Mouse (Mus musculus): ENCODE data around the gene Tspan5. TPM values are rescaled to one million over a fixed set of nuclear protein-coding genes. Genes with fewer than 3 reads are reported as not detected.

The Tspan5 gene
- total RNA-seq, 2 experiments from 2014 or later, result 201 to 205 TPM

GRCm38 (mm10) chr3:138803444-138804085 lies 61.6 kb downstream of the Tspan5 start:
- DNase-seq (ENCODE audit: extremely low spot score in 1 of 2, low spot score in 1 of 2), result no peak

GRCm38 (mm10) chr3:138804104-138805048 lies 62.4 kb downstream of the Tspan5 start:
- no peak for DNase-seq (ENCODE audit: extremely low spot score in 1 of 2, low spot score in 1 of 2)

GRCm38 (mm10) chr3:138807795-138808194 lies 65.8 kb downstream of the Tspan5 start:
- DNase-seq (ENCODE audit: extremely low spot score in 1 of 2, low spot score in 1 of 2), result no peak

GRCm38 (mm10) chr3:138809509-138809908 lies 67.5 kb downstream of the Tspan5 start:
- DNase-seq (ENCODE audit: extremely low spot score in 1 of 2, low spot score in 1 of 2), result no peak

- no peak for DNase-seq (ENCODE audit: extremely low spot score in 1 of 2, low spot score in 1 of 2)
Measured at GRCm38 (mm10) chr3:138812565-138812964, 70.6 kb downstream of the Tspan5 start.

GRCm38 (mm10) chr3:138813139-138813810 lies 71.3 kb downstream of the Tspan5 start:
- DNase-seq (ENCODE audit: extremely low spot score in 1 of 2, low spot score in 1 of 2), result no peak

GRCm38 (mm10) chr3:138814457-138814856 lies 72.5 kb downstream of the Tspan5 start:
- no peak for DNase-seq (ENCODE audit: extremely low spot score in 1 of 2, low spot score in 1 of 2)

- DNase-seq (ENCODE audit: extremely low spot score in 1 of 2, low spot score in 1 of 2), result no peak
Measured at GRCm38 (mm10) chr3:138815127-138815837, 73.3 kb downstream of the Tspan5 start.

GRCm38 (mm10) chr3:138816888-138817656 lies 75.1 kb downstream of the Tspan5 start:
- DNase-seq (ENCODE audit: extremely low spot score in 1 of 2, low spot score in 1 of 2), result no peak

GRCm38 (mm10) chr3:138819862-138820261 lies 77.9 kb downstream of the Tspan5 start:
- DNase-seq (ENCODE audit: extremely low spot score in 1 of 2, low spot score in 1 of 2), result no peak

- DNase-seq (ENCODE audit: extremely low spot score in 1 of 2, low spot score in 1 of 2), result no peak
Measured at GRCm38 (mm10) chr3:138820296-138820695, 78.3 kb downstream of the Tspan5 start.

- no peak for DNase-seq (ENCODE audit: extremely low spot score in 1 of 2, low spot score in 1 of 2)
Measured at GRCm38 (mm10) chr3:138821886-138822445, 80.0 kb downstream of the Tspan5 start.

GRCm38 (mm10) chr3:138823857-138824256 lies 81.9 kb downstream of the Tspan5 start:
- DNase-seq (ENCODE audit: extremely low spot score in 1 of 2, low spot score in 1 of 2), result no peak

- DNase-seq (ENCODE audit: extremely low spot score in 1 of 2, low spot score in 1 of 2), result no peak
Measured at GRCm38 (mm10) chr3:138825296-138825695, 83.3 kb downstream of the Tspan5 start.

- DNase-seq (ENCODE audit: extremely low spot score in 1 of 2, low spot score in 1 of 2), result no peak
Measured at GRCm38 (mm10) chr3:138826243-138826800, 84.3 kb downstream of the Tspan5 start.

- no peak for DNase-seq (ENCODE audit: extremely low spot score in 1 of 2, low spot score in 1 of 2)
Measured at GRCm38 (mm10) chr3:138832827-138833517, 91.0 kb downstream of the Tspan5 start.

- DNase-seq (ENCODE audit: extremely low spot score in 1 of 2, low spot score in 1 of 2), result no peak
Measured at GRCm38 (mm10) chr3:138834174-138834573, 92.2 kb downstream of the Tspan5 start.

- no peak for DNase-seq (ENCODE audit: extremely low spot score in 1 of 2, low spot score in 1 of 2)
Measured at GRCm38 (mm10) chr3:138836937-138837336, 94.9 kb downstream of the Tspan5 start.

Data from layer of hippocampus, postnatal 25 days (tissue).